Comparison of ENCODE assay signal across 14 mouse cellular contexts in genomic region chr15:19806994-19807393, GRCm38 (mm10).
"Had no signal": no experiment of that assay in that cellular context is flagged by ENCODE, and none has a peak within 500 bp of the region (broad histone marks: within the 10 kb centered on the region; RNA-seq: fewer than 3 reads in every experiment).

No protein-coding gene starts in this region.

- H3K4me3 ChIP-seq: midbrain, embryonic 10.5 days; midbrain, embryonic 12.5 days; midbrain, embryonic 15.5 days; neural tube, embryonic 12.5 days; stomach, embryonic 15.5 days had no signal

- H3K36me3 ChIP-seq: midbrain, embryonic 10.5 days; midbrain, embryonic 12.5 days; midbrain, embryonic 15.5 days; neural tube, embryonic 12.5 days; stomach, embryonic 15.5 days had no signal

- H3K27me3 ChIP-seq: midbrain, embryonic 12.5 days; midbrain, embryonic 15.5 days; neural tube, embryonic 12.5 days; stomach, embryonic 15.5 days had no signal

- H3K27ac ChIP-seq: midbrain, embryonic 10.5 days; midbrain, embryonic 12.5 days; midbrain, embryonic 15.5 days; neural tube, embryonic 12.5 days; stomach, embryonic 15.5 days; stomach, postnatal 0 days had no signal

- H3K4me2 ChIP-seq: lung, embryonic 14.5 days; midbrain, embryonic 12.5 days; midbrain, embryonic 15.5 days; neural tube, embryonic 12.5 days; stomach, embryonic 15.5 days had no signal

- ATAC-seq: midbrain, embryonic 15.5 days had no signal

- H3K9me3 ChIP-seq: midbrain, embryonic 10.5 days; midbrain, embryonic 12.5 days; midbrain, embryonic 15.5 days; neural tube, embryonic 12.5 days; stomach, embryonic 15.5 days had no signal

- DNase-seq: lung, adult 18-20 months; lung, embryonic 14.5 days; lung, postnatal 10 days; lung, postnatal 4 days; right cerebral cortex, postnatal 14 days; thymus, adult 2 months; thymus, postnatal 25 days; thymus, postnatal 4 days had no signal

- H3K9ac ChIP-seq: lung, embryonic 14.5 days; midbrain, embryonic 12.5 days; midbrain, embryonic 15.5 days; neural tube, embryonic 12.5 days; stomach, embryonic 15.5 days had no signal

- H3K4me1 ChIP-seq: midbrain, embryonic 10.5 days; midbrain, embryonic 12.5 days; midbrain, embryonic 15.5 days; neural tube, embryonic 12.5 days; stomach, embryonic 15.5 days had no signal
